Mouse (Mus musculus) embryonic facial prominence, embryonic 10.5 days (tissue): Measurements from ENCODE around the gene Dlg5. TPM values are rescaled to one million over a fixed set of nuclear protein-coding genes. Genes with fewer than 3 reads are reported as not detected.

Source experiments
- DNase-seq: peaks from one replicate; pipeline ENCODE4 v3.0.0-alpha.2; 2017; ENCODE audit warnings: low spot score
- H3K27ac ChIP-seq: fragments of 300-500 bp; sonication (generic); replicated peaks from 2 replicates; pipeline ENCODE4 v1.5.1; 2016; ENCODE audit warnings: mild to moderate bottlenecking
- H3K27me3 ChIP-seq: fragments of 300-500 bp; sonication (generic); replicated peaks from 2 replicates; pipeline ENCODE4 v1.6.1; 2016; ENCODE audit warnings: low read depth, mild to moderate bottlenecking; ENCODE audit not compliant: poor library complexity, severe bottlenecking
- H3K36me3 ChIP-seq: fragments of 300-500 bp; sonication (generic); replicated peaks from 2 replicates; pipeline ENCODE4 v1.6.1; 2016; ENCODE audit warnings: mild to moderate bottlenecking, moderate library complexity
- H3K4me1 ChIP-seq: fragments of 300-500 bp; sonication (generic); 2 replicates; pipeline ENCODE4 v1.6.1; 2016
- H3K4me3 ChIP-seq: fragments of 300-500 bp; sonication (generic); 2 replicates; pipeline ENCODE4 v1.5.1; 2016; ENCODE audit warnings: mild to moderate bottlenecking, moderate library complexity
- H3K9me3 ChIP-seq: fragments of 300-500 bp; sonication (generic); 2 replicates; pipeline ENCODE4 v1.6.1; 2016; ENCODE audit warnings: mild to moderate bottlenecking
- WGBS: fragments of 180-500 bp; shearing (Covaris S2); methylation state at CpG from one replicate; pipeline ENCODE4 v1.1.7; 2016; 5-methylcytosine and 5-hydroxymethylcytosine counted together
- polyA plus RNA-seq: library from polyadenylated mRNA; unstranded; fragments of >200 nt; fragmentation: Nextera tagmentation; extraction: Ambion mirVana; gene quantifications from 2 replicates; pipeline ENCODE4 v1.2.1, GENCODE M21; 2016

Dlg5 gene
- polyA plus RNA-seq, 1 experiment from 2014 or later = 23.5 TPM

DNA sequence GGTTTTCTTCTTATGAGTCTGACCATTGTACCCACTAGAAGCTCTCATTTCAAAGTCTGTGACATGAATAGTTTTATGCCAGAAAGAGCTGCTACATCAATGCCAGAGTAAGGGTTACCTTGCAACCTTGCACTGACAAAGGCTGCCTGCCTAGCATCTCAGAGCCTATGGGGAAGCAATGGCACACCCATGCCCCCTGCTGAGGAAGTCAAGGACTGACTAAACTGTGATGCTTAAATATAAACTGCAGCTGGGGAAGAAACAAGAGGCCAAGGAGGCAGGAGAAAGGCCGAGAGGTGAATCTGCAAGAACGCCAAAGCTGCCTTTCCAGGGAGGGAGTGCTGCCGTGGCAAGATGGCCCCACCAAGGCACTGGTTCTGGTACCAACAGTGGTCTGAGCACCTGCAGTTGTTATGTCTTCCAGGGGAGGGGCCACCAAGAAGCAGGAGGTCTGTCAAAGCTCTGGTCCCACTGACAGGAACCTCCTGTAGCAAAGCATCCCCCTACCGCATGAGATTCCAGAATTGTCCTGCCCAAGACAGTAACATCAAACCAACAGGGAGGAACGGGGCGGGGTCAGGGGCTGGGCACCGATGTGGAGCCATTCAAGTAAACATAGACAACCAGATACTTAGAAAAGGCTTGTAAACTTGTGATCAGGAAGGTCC lies 111.0 kb downstream of the Dlg5 start:
- H3K36me3 ChIP-seq = peaks cover 74% of the 10 kb centered on the region
- 83% methylated on average over 7 of the region's 7 CpGs for WGBS
- DNase-seq = no peak
- H3K27ac ChIP-seq = no peak overlapping the region
- H3K4me3 ChIP-seq = no peak overlapping the region
- no peaks in the 10 kb centered on the region for H3K9me3 ChIP-seq
- no peaks in the 10 kb centered on the region for H3K27me3 ChIP-seq
- no peaks in the 10 kb centered on the region for H3K4me1 ChIP-seq

DNA sequence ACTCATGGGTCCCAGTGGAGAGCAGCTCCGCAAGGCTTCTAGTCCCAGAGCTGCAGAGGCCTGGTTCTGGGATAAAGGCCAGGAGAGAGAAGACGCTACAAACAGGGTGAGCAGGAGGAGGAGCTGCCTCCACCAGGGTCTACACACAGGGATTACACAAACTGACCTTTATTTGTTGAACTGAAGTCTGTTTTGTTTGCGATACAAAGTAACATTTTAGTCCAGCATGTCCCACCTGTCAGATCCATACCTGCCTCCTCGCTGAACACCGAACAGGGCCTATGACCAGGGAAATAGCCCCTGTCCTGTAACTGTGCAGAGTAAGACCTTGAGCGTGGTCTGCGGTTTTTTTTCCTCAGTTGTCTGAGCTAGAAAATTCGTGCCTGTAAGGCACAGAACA lies 111.9 kb downstream of the Dlg5 start:
- H3K27me3 ChIP-seq = no peaks in the 10 kb centered on the region
- no peak overlapping the region for H3K4me3 ChIP-seq
- H3K9me3 ChIP-seq = no peaks in the 10 kb centered on the region
- no peak for DNase-seq
- H3K27ac ChIP-seq = no peak overlapping the region
- whole genome bisulfite sequencing = 91% methylated on average over 8 of the region's 8 CpGs
- H3K4me1 ChIP-seq = no peaks in the 10 kb centered on the region
- H3K36me3 ChIP-seq = peaks cover 64% of the 10 kb centered on the region

- H3K9me3 ChIP-seq = no peaks in the 10 kb centered on the region
- WGBS = 55% methylated on average over 4 of the region's 4 CpGs
- no peaks in the 10 kb centered on the region for H3K27me3 ChIP-seq
- peak; percentile 45 for DNase-seq
- peaks cover 47% of the 10 kb centered on the region for H3K36me3 ChIP-seq
- H3K4me1 ChIP-seq = no peaks in the 10 kb centered on the region
- H3K4me3 ChIP-seq = no peak overlapping the region
- H3K27ac ChIP-seq = no peak overlapping the region
These were observed 113.6 kb downstream of the Dlg5 start for GRCm38 (mm10) chr14:24132092-24132491.

GRCm38 (mm10) chr14:24125069-24125468 lies 120.7 kb downstream of the Dlg5 start:
- WGBS = 82% methylated on average over 2 of the region's 2 CpGs
- Histone ChIP-seq H3K4me1 (no peaks in the 10 kb centered on the region), H3K36me3 (no peaks in the 10 kb centered on the region), H3K9me3 (no peaks in the 10 kb centered on the region), H3K27me3 (no peaks in the 10 kb centered on the region), H3K4me3 (no peak overlapping the region), H3K27ac (no peak overlapping the region)
- no peak for DNase-seq

- no peak overlapping the region for H3K4me3 ChIP-seq
- no peak overlapping the region for H3K27ac ChIP-seq
- no peak for DNase-seq
- H3K9me3 ChIP-seq = no peaks in the 10 kb centered on the region
- H3K27me3 ChIP-seq = no peaks in the 10 kb centered on the region
- H3K36me3 ChIP-seq = no peaks in the 10 kb centered on the region
- H3K4me1 ChIP-seq = no peaks in the 10 kb centered on the region
- 60% methylated on average over 1 of the region's 1 CpGs for WGBS
These were observed 121.5 kb downstream of the Dlg5 start for GRCm38 (mm10) chr14:24124171-24124570.

DNA sequence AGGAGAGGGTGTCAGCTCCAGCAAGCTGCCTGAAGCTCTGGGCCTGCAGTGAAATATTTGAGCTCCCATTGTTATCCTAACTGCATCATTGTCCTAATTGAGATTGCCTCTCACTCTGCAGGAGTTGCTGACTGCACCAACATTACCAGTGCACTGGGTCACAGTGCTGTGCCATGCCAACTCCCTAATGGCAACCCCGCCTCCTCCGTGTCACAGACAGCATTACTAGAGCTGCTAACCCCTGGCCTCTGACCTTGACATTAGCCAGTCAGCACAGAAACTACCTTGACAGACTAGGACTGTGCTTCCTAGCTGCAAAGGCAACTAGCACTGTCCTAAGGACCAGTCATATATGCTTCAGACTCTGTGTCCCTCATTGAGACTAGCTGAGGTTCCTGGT lies 139.0 kb downstream of the Dlg5 start:
- H3K27me3 ChIP-seq = no peaks in the 10 kb centered on the region
- WGBS = 80% methylated on average over 2 of the region's 2 CpGs

DNA sequence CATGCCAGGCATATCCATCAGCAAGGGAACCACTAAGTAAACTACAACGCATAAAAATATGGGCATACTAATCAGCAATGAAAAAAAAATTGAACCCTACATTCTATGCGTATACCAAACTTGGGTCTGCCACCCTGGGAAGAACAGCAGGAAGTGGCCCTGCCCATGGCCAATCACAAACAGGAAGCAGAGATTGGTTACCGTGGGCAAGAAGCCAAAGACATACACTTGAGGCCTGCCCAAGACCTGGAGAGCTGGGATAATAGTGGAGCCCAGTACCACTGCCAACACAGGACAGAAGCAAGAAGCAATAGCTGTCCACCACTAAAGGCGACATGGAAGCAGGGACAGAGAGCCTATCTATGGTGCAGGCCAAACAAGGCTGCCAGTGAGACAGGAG lies 146.9 kb downstream of the Dlg5 start:
- Histone ChIP-seq H3K36me3 (no peaks in the 10 kb centered on the region), H3K27ac (no peak overlapping the region), H3K9me3 (no peaks in the 10 kb centered on the region), H3K4me1 (no peaks in the 10 kb centered on the region), H3K27me3 (no peaks in the 10 kb centered on the region), H3K4me3 (no peak overlapping the region)
- no peak for DNase-seq
- WGBS = 87% methylated on average over 4 of the region's 4 CpGs

More for the DNA sequence above, 139.0 kb downstream of the Dlg5 start:
- Histone ChIP-seq H3K4me3 (no peak overlapping the region), H3K36me3 (no peaks in the 10 kb centered on the region), H3K4me1 (no peaks in the 10 kb centered on the region), H3K27ac (no peak overlapping the region), H3K9me3 (no peaks in the 10 kb centered on the region)
- DNase-seq = no peak

- no peaks in the 10 kb centered on the region for H3K36me3 ChIP-seq
- DNase-seq = no peak
- H3K4me1 ChIP-seq = no peaks in the 10 kb centered on the region
- no peaks in the 10 kb centered on the region for H3K27me3 ChIP-seq
- H3K4me3 ChIP-seq = no peak overlapping the region
- 98% methylated on average over 1 of the region's 1 CpGs for WGBS
- no peak overlapping the region for H3K27ac ChIP-seq
- H3K9me3 ChIP-seq = no peaks in the 10 kb centered on the region
These were observed 151.1 kb downstream of the Dlg5 start for GRCm38 (mm10) chr14:24094656-24095055.

GRCm38 (mm10) chr14:24093221-24093620 lies 152.5 kb downstream of the Dlg5 start:
- H3K36me3 ChIP-seq = no peaks in the 10 kb centered on the region
- WGBS = 88% methylated on average over 4 of the region's 4 CpGs
- no peak overlapping the region for H3K27ac ChIP-seq
- no peaks in the 10 kb centered on the region for H3K9me3 ChIP-seq
- no peak overlapping the region for H3K4me3 ChIP-seq
- DNase-seq = no peak
- no peaks in the 10 kb centered on the region for H3K27me3 ChIP-seq
- H3K4me1 ChIP-seq = no peaks in the 10 kb centered on the region

GRCm38 (mm10) chr14:24092391-24092790 lies 153.3 kb downstream of the Dlg5 start:
- H3K36me3 ChIP-seq = no peaks in the 10 kb centered on the region
- no peaks in the 10 kb centered on the region for H3K9me3 ChIP-seq
- 92% methylated on average over 3 of the region's 3 CpGs for WGBS
- H3K4me3 ChIP-seq = no peak overlapping the region
- H3K4me1 ChIP-seq = no peaks in the 10 kb centered on the region
- no peaks in the 10 kb centered on the region for H3K27me3 ChIP-seq
- H3K27ac ChIP-seq = no peak overlapping the region
- DNase-seq = no peak

- H3K4me1 ChIP-seq = no peaks in the 10 kb centered on the region
- H3K4me3 ChIP-seq = no peak overlapping the region
- H3K27ac ChIP-seq = no peak overlapping the region
- 85% methylated on average over 1 of the region's 1 CpGs for WGBS
- no peaks in the 10 kb centered on the region for H3K9me3 ChIP-seq
- no peaks in the 10 kb centered on the region for H3K27me3 ChIP-seq
- H3K36me3 ChIP-seq = no peaks in the 10 kb centered on the region
- no peak for DNase-seq
These were observed 154.9 kb downstream of the Dlg5 start for GRCm38 (mm10) chr14:24090790-24091189.

DNA sequence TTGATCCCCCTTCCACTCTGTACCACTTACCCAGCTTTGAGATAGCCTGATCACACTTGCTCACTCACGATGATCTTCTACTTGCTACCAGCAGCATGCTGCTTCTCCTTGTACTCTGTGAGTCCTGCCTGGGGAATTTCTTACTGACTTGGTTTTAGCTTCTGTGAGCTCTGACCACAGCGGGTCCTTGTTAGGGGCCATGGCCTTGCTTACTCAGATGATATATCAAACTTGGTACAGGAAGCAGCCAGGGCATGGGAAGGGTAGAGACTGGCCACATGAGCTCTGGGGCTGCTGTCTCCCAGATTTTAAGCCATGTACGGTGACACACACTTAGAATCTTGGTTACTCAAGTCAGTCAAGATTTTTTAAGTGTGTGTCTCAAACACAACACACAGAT lies 156.5 kb downstream of the Dlg5 start:
- H3K4me3 ChIP-seq = no peak overlapping the region
- H3K27ac ChIP-seq = no peak overlapping the region
- no peaks in the 10 kb centered on the region for H3K9me3 ChIP-seq
- no peak for DNase-seq
- 82% methylated on average over 3 of the region's 3 CpGs for WGBS
- no peaks in the 10 kb centered on the region for H3K4me1 ChIP-seq
- H3K36me3 ChIP-seq = no peaks in the 10 kb centered on the region
- no peaks in the 10 kb centered on the region for H3K27me3 ChIP-seq

GRCm38 (mm10) chr14:24087430-24087829 lies 158.3 kb downstream of the Dlg5 start:
- H3K4me1 ChIP-seq = peaks cover 2% of the 10 kb centered on the region
- WGBS = 84% methylated on average over 3 of the region's 3 CpGs
- no peak for DNase-seq
- no peaks in the 10 kb centered on the region for H3K27me3 ChIP-seq
- H3K9me3 ChIP-seq = no peaks in the 10 kb centered on the region
- H3K4me3 ChIP-seq = no peak overlapping the region
- H3K36me3 ChIP-seq = no peaks in the 10 kb centered on the region
- no peak overlapping the region for H3K27ac ChIP-seq
